Mouse (Mus musculus): ENCODE measurements at regions not wholly inside any gene's neighbourhood (a gene's known extent, or its start where the extent isn't known, plus 50 kb on each side); places are given as distances from the start of the nearest gene placed in this dataset.

- TF ChIP-seq CTCF (IDR thresholded peaks at IDR 0.05; ENCODE audit: low read depth) (no peak), EP300 (IDR thresholded peaks at IDR 0.05; ENCODE audit: low read depth) (no peak)
Observed at GRCm38 (mm10) chr8:44817532-44818157, 117.6 kb upstream of the Fat1 start.

Data from liver, embryonic 14.5 days (tissue).